Mouse (Mus musculus): ENCODE data around the gene Ttc7. TPM values are rescaled to one million over a fixed set of nuclear protein-coding genes. Genes with fewer than 3 reads are reported as not detected.
"Not testable (repeated sequence)": the region's sequence is repeated elsewhere in the genome, so short reads cannot be mapped to it uniquely, and the experiment has no call there.

Ttc7 gene
- polyA plus RNA-seq, 1 experiment from 2014 or later: 3.8 TPM

DNA sequence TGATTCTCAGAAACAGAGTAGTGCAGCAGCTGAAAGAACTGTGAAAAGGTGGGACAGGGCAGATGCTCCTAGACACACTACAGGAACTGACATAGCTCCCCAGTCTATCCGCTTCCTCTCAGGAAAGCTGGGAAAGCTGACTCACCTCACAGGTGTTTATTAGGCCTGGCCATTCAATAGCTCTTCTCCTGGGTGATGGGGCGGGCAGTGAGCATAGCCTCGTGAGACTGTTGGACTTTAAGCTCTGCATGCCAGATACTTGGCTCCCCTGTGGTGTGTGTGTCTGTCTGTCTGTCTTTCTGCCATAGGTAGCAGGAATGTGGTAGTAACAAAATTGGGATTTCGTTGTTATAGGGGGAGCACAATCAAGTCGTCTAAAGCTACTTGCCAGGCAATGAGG, 6.7 kb downstream of the Ttc7 start:
- peaks cover 29% of the 10 kb centered on the region for H3K27me3 ChIP-seq
- no peaks in the 10 kb centered on the region for H3K36me3 ChIP-seq (replicated peaks)
- no peak overlapping the region for H3K4me2 ChIP-seq
- no peak overlapping the region for H3K4me3 ChIP-seq (replicated peaks)
- no peaks in the 10 kb centered on the region for H3K9me3 ChIP-seq
- no peak for ATAC-seq (ENCODE audit: low FRiP score)
- H3K9ac ChIP-seq: no peak overlapping the region
- H3K4me1 ChIP-seq: 0 out of 2 replicates have a peak, but pooled peaks cover 5% of the 10 kb centered on the region
- no peak overlapping the region for H3K27ac ChIP-seq
- 82% methylated on average over 5 of the region's 5 CpGs for WGBS

DNA sequence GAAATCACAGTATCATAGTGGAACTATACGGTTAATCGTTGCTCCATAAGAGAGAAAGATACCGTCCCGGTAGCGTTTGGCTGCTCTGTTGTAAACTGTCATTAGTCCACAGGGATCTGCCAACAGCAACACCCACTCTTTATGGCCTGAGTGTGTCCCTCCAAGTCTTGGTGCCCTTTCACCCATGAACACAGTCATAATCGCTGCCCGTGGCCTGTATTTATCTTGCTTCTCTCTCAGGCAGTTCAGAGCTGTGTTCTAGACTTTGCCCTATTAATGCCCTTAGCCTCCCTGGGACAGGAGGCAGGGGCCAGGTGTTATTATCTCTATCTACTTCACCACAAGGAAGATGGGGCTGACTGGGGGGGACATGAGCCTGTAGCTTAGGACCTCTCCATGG, 8.4 kb downstream of the Ttc7 start:
- no peak for ATAC-seq (ENCODE audit: low FRiP score)
- WGBS: 97% methylated on average over 7 of the region's 7 CpGs
- 0 out of 2 replicates have a peak, but pooled peaks cover 5% of the 10 kb centered on the region for H3K4me1 ChIP-seq

DNA sequence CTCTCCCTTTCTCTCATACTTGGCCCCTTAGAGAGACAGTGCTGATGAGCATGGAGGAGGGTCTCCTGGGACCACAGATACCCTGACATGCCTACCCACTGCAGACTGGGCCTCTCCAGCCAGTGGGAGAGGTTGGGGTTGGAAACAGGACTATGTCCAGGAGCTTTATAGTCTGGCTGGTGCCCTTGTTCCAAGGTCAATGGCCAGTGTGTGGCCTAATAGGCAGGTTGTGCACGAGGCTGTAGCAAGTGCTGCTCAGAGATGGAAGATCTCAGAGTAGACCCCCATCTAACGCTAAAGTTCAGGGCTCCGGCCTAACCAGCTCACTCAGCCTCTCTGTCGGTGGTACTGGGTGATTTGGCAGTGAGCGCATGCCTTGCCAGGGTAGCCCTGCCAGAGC, 9.1 kb downstream of the Ttc7 start:
- Histone ChIP-seq H3K9me3 (no peaks in the 10 kb centered on the region), H3K27me3 (peaks cover 9% of the 10 kb centered on the region), H3K4me2 (no peak overlapping the region), H3K9ac (no peak overlapping the region), H3K4me3 (replicated peaks) (no peak overlapping the region), H3K27ac (no peak overlapping the region), H3K36me3 (replicated peaks) (no peaks in the 10 kb centered on the region), H3K4me1 (0 out of 2 replicates have a peak, but pooled peaks cover 5% of the 10 kb centered on the region)
- ATAC-seq (ENCODE audit: low FRiP score): no peak
- 89% methylated on average over 5 of the region's 5 CpGs for WGBS

More for the DNA sequence above, 8.4 kb downstream of the Ttc7 start:
- no peaks in the 10 kb centered on the region for H3K9me3 ChIP-seq
- H3K36me3 ChIP-seq (replicated peaks): no peaks in the 10 kb centered on the region
- no peak overlapping the region for H3K4me2 ChIP-seq
- H3K27ac ChIP-seq: no peak overlapping the region
- H3K9ac ChIP-seq: no peak overlapping the region
- H3K27me3 ChIP-seq: peaks cover 13% of the 10 kb centered on the region
- no peak overlapping the region for H3K4me3 ChIP-seq (replicated peaks)

DNA sequence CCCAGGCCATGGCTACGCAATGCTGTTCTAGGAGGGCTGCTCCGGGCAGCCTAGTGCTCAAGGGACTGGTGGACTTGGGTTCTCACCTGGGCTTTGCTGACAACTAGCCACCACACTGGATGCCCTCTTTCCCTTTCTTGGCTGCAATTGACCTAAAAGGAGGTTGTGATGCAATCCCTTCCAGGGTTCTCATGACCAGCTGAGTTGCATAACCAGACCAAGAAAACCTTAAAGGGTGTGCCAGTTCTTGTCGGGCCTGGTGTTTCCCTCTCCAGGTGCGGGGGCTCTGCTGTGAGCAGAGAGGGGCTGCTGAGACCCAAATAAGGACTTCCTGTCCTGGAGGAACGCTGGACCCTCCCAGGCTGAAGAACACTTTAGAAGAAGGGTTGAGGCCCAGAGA, 10.4 kb downstream of the Ttc7 start:
- H3K4me1 ChIP-seq: no peaks in the 10 kb centered on the region
- 95% methylated on average over 5 of the region's 5 CpGs for WGBS

DNA sequence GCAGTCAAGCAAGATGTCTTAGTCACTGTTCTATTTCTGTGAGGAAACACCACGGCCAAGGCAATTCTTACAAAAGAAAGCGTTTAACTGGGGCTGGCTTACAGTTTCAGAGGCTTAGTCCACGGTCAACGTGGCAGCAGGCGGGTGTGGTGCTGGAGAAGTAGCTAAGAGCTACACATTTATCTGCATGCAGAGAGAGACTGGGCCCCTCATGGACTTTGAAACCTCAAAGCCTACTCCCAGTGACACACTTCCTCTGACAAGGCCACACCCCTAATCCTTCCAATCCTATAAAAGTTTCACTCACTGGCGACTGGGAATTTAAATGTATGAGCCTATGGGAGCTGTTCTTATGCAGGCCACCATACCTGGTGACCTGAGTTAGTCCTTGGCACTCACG, 13.1 kb downstream of the Ttc7 start:
- ATAC-seq (ENCODE audit: low FRiP score): no peak
- Histone ChIP-seq H3K4me1 (no peaks in the 10 kb centered on the region), H3K4me2 (no peak overlapping the region)

More for the DNA sequence above, 10.4 kb downstream of the Ttc7 start:
- H3K27me3 ChIP-seq: no peaks in the 10 kb centered on the region
- no peaks in the 10 kb centered on the region for H3K36me3 ChIP-seq (replicated peaks)
- no peak overlapping the region for H3K27ac ChIP-seq
- no peak for ATAC-seq (ENCODE audit: low FRiP score)
- no peak overlapping the region for H3K4me3 ChIP-seq (replicated peaks)
- H3K4me2 ChIP-seq: no peak overlapping the region
- no peaks in the 10 kb centered on the region for H3K9me3 ChIP-seq
- no peak overlapping the region for H3K9ac ChIP-seq

GRCm38 (mm10) chr17:87296701-87297100, 14.0 kb downstream of the Ttc7 start:
- whole genome bisulfite sequencing: 83% methylated on average over 1 of the region's 1 CpGs
- not testable (repeated sequence) for H3K4me1 ChIP-seq; H3K9me3 ChIP-seq; H3K9ac ChIP-seq; H3K27me3 ChIP-seq; H3K4me2 ChIP-seq; H3K4me3 ChIP-seq (replicated peaks); H3K27ac ChIP-seq; ATAC-seq (ENCODE audit: low FRiP score); H3K36me3 ChIP-seq (replicated peaks)

More for the DNA sequence above, 13.1 kb downstream of the Ttc7 start:
- Histone ChIP-seq H3K9ac (no peak overlapping the region), H3K27ac (no peak overlapping the region), H3K27me3 (no peaks in the 10 kb centered on the region), H3K4me3 (replicated peaks) (no peak overlapping the region), H3K36me3 (replicated peaks) (no peaks in the 10 kb centered on the region), H3K9me3 (no peaks in the 10 kb centered on the region)
- WGBS: 87% methylated on average over 7 of the region's 7 CpGs

DNA sequence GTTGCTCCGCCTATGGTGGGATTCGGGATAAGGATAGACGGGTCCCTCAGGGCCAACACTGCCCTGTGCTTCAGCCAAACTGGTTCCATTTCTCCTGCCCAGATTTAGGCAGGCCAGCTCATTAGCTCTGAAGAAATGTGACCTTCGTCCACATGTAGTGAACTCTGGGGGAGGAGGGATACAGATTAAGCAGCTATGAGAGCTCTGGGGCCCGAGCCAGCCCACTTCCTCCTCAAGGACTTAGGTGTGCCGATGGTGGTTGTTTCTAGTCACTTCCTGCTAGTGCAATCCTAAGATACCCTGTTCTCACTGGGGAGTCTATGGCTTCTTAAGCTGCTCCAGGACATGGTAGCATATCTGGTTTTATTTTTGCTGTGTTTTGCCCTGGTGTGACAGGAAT, 16.3 kb downstream of the Ttc7 start:
- Histone ChIP-seq H3K9ac (no peak overlapping the region), H3K4me3 (replicated peaks) (no peak overlapping the region), H3K9me3 (no peaks in the 10 kb centered on the region), H3K4me1 (no peaks in the 10 kb centered on the region), H3K4me2 (no peak overlapping the region), H3K27me3 (no peaks in the 10 kb centered on the region), H3K36me3 (replicated peaks) (no peaks in the 10 kb centered on the region), H3K27ac (no peak overlapping the region)
- WGBS: 82% methylated on average over 6 of the region's 6 CpGs
- ATAC-seq (ENCODE audit: low FRiP score): no peak

- no peaks in the 10 kb centered on the region for H3K36me3 ChIP-seq (replicated peaks)
Observed at GRCm38 (mm10) chr17:87300340-87300739, 17.7 kb downstream of the Ttc7 start.

DNA sequence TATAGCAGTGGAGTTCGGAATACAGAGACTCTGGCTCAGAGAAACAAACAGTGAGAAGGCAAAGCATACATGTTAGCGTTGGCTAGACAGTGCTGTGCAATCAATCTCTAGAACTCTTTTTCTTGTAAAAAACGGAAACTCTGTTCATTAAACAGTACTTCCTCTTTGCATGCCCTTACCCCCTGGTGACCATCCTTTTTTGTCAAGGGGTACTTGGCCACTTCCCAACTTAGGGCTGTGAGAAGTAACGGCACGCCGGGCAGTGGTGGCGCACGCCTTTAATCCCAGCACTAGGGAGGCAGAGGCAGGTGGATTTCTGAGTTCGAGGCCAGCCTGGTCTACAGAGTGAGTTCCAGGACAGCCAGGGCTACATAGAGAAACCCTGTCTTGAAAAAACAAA, 18.9 kb downstream of the Ttc7 start:
- WGBS: 91% methylated on average over 9 of the region's 9 CpGs
- not testable (repeated sequence) for H3K36me3 ChIP-seq (replicated peaks)

More at GRCm38 (mm10) chr17:87300340-87300739, 17.7 kb downstream of the Ttc7 start:
- no peak overlapping the region for H3K4me3 ChIP-seq (replicated peaks)
- ATAC-seq (ENCODE audit: low FRiP score): no peak
- no peak overlapping the region for H3K9ac ChIP-seq
- H3K4me2 ChIP-seq: no peak overlapping the region
- H3K4me1 ChIP-seq: no peaks in the 10 kb centered on the region
- H3K27ac ChIP-seq: no peak overlapping the region
- H3K9me3 ChIP-seq: no peaks in the 10 kb centered on the region
- H3K27me3 ChIP-seq: no peaks in the 10 kb centered on the region
- WGBS: 85% methylated on average over 10 of the region's 10 CpGs

GRCm38 (mm10) chr17:87302014-87302794, 19.5 kb downstream of the Ttc7 start:
- no peaks in the 10 kb centered on the region for H3K4me1 ChIP-seq
- WGBS: 87% methylated on average over 13 of the region's 13 CpGs
- no peaks in the 10 kb centered on the region for H3K27me3 ChIP-seq
- no peak overlapping the region for H3K9ac ChIP-seq
- no peaks in the 10 kb centered on the region for H3K36me3 ChIP-seq (replicated peaks)
- no peak overlapping the region for H3K4me3 ChIP-seq (replicated peaks)
- H3K9me3 ChIP-seq: no peaks in the 10 kb centered on the region
- ATAC-seq (ENCODE audit: low FRiP score): no peak
- H3K4me2 ChIP-seq: no peak overlapping the region
- no peak overlapping the region for H3K27ac ChIP-seq

More for the DNA sequence above, 18.9 kb downstream of the Ttc7 start:
- not testable (repeated sequence) for H3K4me1 ChIP-seq; H3K9ac ChIP-seq; H3K4me2 ChIP-seq; H3K9me3 ChIP-seq; H3K4me3 ChIP-seq (replicated peaks); H3K27me3 ChIP-seq; H3K27ac ChIP-seq; ATAC-seq (ENCODE audit: low FRiP score)

DNA sequence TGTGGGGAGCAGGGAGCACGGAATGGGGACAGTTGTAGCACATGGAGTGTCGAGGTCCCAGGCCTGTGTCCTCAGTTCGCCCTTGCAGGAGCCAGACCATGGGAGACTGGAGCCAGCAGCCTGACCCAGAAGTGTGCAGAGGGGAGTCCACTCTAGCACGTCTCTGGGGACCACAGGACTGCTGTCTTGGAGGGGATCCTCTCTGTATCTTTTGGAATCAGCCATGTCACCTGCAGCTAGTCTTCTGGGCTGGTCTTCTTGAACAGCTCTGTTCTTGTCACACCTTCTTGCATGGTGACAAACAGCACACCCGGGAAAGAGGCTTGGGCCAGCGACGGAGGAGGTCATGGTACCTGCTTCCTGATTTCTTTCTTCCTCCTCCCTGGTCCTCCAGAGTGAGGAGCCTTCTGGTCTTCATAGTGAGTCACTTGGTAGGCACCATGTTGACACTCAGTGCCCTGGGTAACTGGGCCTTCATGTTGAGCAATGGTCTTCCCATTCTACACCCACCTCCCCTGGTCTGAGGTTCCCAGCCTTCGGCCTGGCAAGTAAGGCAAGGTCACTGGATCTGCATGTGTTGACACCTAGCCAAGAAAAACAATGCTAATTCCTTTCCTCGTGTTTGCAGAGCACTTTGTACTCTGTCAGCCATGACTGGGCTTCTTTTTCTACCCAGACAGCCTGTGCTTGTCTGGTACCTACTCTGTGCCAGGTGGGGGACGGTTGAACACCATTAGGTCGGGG, 21.6 kb downstream of the Ttc7 start:
- 84% methylated on average over 11 of the region's 11 CpGs for WGBS
- ATAC-seq (ENCODE audit: low FRiP score): no peak
- no peaks in the 10 kb centered on the region for H3K9me3 ChIP-seq

GRCm38 (mm10) chr17:87305065-87305464, 22.4 kb downstream of the Ttc7 start:
- H3K4me3 ChIP-seq (replicated peaks): no peak overlapping the region
- no peak overlapping the region for H3K9ac ChIP-seq
- H3K27me3 ChIP-seq: no peaks in the 10 kb centered on the region
- H3K9me3 ChIP-seq: no peaks in the 10 kb centered on the region
- H3K4me2 ChIP-seq: no peak overlapping the region
- H3K4me1 ChIP-seq: no peaks in the 10 kb centered on the region
- H3K27ac ChIP-seq: no peak overlapping the region
- 90% methylated on average over 8 of the region's 8 CpGs for WGBS
- ATAC-seq (ENCODE audit: low FRiP score): no peak
- H3K36me3 ChIP-seq (replicated peaks): no peaks in the 10 kb centered on the region

More for the DNA sequence above, 21.6 kb downstream of the Ttc7 start:
- no peaks in the 10 kb centered on the region for H3K4me1 ChIP-seq
- H3K27me3 ChIP-seq: no peaks in the 10 kb centered on the region
- no peak overlapping the region for H3K4me3 ChIP-seq (replicated peaks)
- no peak overlapping the region for H3K9ac ChIP-seq
- no peak overlapping the region for H3K4me2 ChIP-seq
- H3K27ac ChIP-seq: no peak overlapping the region
- no peaks in the 10 kb centered on the region for H3K36me3 ChIP-seq (replicated peaks)

All from forebrain, embryonic 12.5 days (tissue).